Mouse (Mus musculus): ENCODE data around the gene Gm49403.
"Not testable (repeated sequence)": the region's sequence is repeated elsewhere in the genome, so short reads cannot be mapped to it uniquely, and the experiment has no call there.

Gm49403 gene

GRCm38 (mm10) chr19:8883616-8884015 is at the start of gene Gm49403, which contains the start of gene Lbhd1:
Gene Gm49403, plus strand, starts transcription at chr19:8883930.
Gene Lbhd1, plus strand, starts transcription at chr19:8883732.
- DNase-seq (ENCODE audit: low spot score in 2 of 2) = no peak

DNA sequence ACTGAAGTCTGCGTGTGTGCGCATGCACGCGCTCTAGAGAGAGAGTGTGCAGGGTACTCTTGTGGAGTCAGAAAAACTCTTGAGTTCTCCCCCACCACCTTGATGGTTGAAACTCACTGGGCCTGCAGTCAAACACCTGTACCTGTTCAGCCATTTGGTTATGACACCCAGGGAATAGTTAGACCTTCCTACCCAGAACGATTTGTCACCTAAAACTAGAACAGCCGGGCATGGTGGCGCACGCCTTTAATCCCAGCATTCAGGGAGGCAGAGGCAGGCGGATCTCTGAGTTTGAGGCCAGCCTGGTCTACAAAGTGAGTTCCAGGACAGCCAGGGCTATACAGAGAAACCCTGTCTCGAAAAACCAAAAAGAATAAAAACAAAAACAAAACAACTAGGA is 47.4 kb upstream of the Gm49403 start:
- DNase-seq (ENCODE audit: low spot score in 2 of 2) = not testable (repeated sequence)

DNA sequence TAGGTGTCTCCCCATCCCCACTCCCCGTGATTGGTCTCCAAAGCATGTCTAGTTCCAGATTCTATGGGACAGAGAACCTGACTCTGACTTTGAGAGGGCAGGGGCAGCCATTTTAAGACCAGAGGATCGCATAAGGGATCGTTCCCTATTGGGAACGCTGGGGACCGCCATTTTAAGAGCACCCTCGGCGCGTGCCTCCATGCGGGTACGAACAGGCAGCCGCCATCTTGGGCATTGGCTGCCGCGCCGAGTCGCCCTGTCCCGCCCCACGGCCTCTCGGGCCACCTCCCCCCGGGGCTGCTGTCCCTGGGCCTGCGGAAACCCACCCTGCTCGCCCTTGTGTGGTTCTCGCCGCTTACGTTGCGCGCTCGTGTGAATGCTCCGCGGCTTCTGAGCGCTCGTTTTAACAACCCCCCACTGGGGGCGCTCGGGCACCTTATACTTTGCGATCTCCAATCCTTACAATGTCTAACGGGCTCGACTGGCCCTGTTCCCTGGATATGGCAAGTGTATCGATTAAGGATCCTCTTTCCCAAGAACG is 46.4 kb upstream of the Gm49403 start, which contains the start of gene Bscl2:
Gene Bscl2 (plus strand): TSS at position 217 of the 541 bp plus-strand sequence.
- peak; percentile 73 to 83 for DNase-seq (ENCODE audit: low spot score in 2 of 2)

DNA sequence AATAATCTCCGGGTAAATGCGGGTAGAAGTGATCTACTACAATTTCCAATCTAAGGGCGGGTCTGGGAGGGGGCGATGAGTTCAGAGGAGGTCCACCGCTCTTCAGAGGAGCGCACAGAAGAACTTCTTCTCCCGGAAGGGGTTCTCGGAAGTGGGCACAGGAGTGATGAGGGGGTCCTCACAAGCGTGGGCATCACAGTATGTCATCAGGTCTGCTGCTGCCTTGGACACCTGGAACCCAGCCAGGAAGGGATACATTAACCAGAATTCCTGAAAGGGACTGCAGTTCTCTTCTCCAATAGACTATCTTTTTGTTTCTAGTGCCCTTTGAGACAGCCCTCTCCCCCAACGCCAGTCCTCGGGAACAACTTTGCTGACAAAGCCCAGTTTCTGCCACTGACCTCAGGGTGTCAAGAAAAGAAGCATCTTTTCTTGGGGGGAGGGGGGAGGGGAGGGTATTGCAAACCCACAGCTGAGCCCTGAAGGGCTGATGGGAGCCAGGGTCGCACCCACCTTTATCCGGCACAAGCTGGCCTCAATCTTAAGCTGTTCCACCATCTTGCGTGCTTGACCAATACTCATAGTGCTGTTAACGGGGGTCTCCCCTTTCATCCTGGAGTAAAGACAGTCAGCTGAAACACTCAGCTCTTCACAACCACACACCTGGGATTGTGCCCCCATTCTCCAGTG is 45.5 kb upstream of the Gm49403 start:
- no peak for DNase-seq (ENCODE audit: low spot score in 2 of 2)

GRCm38 (mm10) chr19:8839103-8839907 is 44.4 kb upstream of the Gm49403 start, which contains the start of gene Gng3:
Gene Gng3, minus strand, starts transcription at chr19:8839194.
- no peak for DNase-seq (ENCODE audit: low spot score in 2 of 2)

- peak; percentile 22 to 40 for DNase-seq (ENCODE audit: low spot score in 2 of 2)
Observed at GRCm38 (mm10) chr19:8839908-8840791, 43.6 kb upstream of the Gm49403 start.

GRCm38 (mm10) chr19:8841012-8841411 is 42.7 kb upstream of the Gm49403 start:
- DNase-seq (ENCODE audit: low spot score in 2 of 2) = no peak

- no peak for DNase-seq (ENCODE audit: low spot score in 2 of 2)
Observed at GRCm38 (mm10) chr19:8842961-8843360, 40.8 kb upstream of the Gm49403 start.

GRCm38 (mm10) chr19:8844371-8845129 is 39.2 kb upstream of the Gm49403 start:
- peak; percentile 53 to 87 for DNase-seq (ENCODE audit: low spot score in 2 of 2)

DNA sequence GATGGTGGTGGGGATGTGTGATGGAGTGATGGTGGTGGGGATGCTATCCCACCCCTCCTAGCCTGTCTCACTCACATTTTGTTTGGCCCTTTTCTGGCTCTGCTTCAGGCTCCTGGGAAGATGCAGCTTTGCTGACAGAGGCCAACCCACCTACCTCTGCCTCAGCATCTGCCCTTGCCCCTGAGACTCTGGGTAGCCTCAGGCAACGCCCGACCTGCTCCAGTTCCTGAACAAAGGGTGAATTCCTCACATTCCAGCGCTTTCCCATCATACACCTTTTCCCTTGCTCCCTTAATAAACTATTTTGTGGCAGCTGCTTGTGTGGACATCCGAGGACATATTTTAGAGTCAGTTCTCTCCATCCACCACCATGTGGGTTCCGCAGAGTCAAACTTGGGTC is 35.4 kb upstream of the Gm49403 start:
- no peak for DNase-seq (ENCODE audit: low spot score in 2 of 2)

GRCm38 (mm10) chr19:8850402-8850901 is 33.3 kb upstream of the Gm49403 start, which contains the start of gene Lrrn4cl:
Gene Lrrn4cl, plus strand, starts transcription at chr19:8850768.
- DNase-seq (ENCODE audit: low spot score in 2 of 2) = no peak

DNA sequence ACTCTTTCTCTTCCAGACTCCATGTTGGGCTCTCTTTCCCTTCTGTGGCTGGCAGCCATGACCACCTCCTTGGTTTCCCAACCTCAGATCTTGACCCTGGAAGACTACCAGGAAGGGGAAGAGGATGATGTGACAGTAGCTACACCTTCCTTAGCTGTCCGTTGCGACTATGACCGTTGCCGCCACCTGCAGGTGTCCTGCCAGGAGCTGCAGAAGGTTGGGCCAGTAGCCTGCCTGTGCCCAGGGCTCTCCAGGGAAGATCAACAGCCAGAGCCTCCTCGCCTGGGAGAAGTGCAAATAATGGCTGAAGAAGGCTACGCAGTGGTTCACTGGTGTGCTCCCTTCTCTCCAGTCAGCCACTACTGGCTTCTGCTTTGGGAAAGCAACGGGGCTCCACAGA is 32.1 kb upstream of the Gm49403 start:
- DNase-seq (ENCODE audit: low spot score in 2 of 2) = no peak

DNA sequence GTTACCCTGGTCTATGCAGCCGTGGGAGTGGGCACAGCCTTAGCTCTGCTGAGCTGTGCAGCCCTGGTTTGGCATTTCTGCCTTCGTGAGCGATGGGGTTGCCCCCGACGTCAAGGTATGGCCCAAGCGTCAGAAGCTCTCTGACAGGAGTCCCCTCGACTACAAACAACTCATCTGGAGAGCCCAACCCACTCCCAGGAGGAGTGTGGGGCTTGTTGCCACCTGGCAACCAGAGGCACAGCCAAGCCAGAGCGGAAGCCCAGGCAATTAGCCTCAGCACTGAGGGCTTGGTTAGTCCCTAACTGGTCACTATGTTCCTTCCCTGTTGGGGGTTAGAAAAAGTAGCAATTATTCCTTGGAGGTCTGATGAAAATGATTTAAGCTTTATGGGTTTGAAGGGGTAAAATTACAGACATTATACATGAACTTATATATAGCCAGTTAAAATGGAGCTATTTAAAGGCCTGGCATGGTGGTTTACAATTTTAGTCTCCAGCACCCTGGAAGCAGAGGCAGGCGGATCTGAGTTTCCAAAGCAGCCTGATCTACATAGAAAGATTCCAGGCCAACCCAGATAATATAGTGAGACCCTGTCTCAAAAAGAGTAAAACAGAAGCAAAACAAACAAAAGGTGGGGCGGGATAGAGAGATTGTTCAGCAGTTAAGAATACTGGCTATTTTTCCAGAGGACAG is 31.3 kb upstream of the Gm49403 start:
- DNase-seq (ENCODE audit: low spot score in 2 of 2) = no peak

GRCm38 (mm10) chr19:8853117-8853516 is 30.6 kb upstream of the Gm49403 start:
- no peak for DNase-seq (ENCODE audit: low spot score in 2 of 2)

GRCm38 (mm10) chr19:8857689-8858088 is 26.0 kb upstream of the Gm49403 start:
- peak in 1 of 2 experiments; percentile 55 for DNase-seq (ENCODE audit: low spot score in 2 of 2)

- DNase-seq (ENCODE audit: low spot score in 2 of 2) = peak; percentile 42 to 51
Observed at GRCm38 (mm10) chr19:8859018-8859417, 24.7 kb upstream of the Gm49403 start.

DNA sequence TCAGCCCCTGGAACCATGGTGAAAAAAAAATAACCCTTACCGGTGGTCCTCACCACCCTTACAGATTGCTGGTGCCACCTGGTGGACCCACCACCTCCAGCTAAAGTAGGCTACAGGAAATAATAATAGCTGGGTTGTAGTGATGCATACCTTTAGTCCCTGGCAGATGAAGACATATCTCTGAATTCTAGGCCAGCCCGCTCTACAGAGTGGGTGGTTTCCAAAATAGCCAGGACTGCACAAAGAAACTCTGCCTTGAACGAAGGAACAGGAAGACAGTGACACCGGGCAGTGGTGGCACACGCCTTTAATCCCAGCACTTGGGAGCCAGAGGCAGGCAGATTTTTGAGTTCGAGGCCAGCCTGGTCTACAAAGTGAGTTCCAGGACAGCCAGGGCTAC is 19.5 kb upstream of the Gm49403 start:
- no peak for DNase-seq (ENCODE audit: low spot score in 2 of 2)

DNA sequence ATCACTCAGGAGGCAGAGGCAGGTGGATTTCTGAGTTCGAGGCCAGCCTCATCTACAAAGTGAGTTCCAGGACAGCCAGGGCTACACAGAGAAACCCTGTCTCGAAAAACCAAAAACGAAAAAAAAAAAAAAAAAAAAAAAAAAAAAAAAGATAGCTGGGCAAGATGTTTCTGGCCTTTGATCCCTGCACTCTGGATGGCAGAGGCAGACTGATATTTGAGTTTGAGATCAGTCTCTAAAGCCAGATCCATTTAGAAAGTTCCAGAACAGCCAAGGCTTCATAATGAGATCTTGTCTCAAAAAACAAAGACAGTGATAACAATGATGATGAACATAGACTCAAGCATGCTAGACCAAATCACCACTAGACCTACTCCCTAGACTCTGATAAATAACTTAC is 13.3 kb upstream of the Gm49403 start:
- not testable (repeated sequence) for DNase-seq (ENCODE audit: low spot score in 2 of 2)

GRCm38 (mm10) chr19:8870838-8871237 is 12.9 kb upstream of the Gm49403 start:
- no peak for DNase-seq (ENCODE audit: low spot score in 2 of 2)
